Mouse (Mus musculus): ENCODE measurements around the gene Rere. TPM values are rescaled to one million over a fixed set of nuclear protein-coding genes. Genes with fewer than 3 reads are reported as not detected.
"Not testable (repeated sequence)": the region's sequence is repeated elsewhere in the genome, so short reads cannot be mapped to it uniquely, and the experiment has no call there.

Rere gene
- polyA plus RNA-seq, 1 experiment from 2014 or later: 29.5 TPM

- Histone ChIP-seq H3K27ac (ENCODE audit: poor library complexity, severe bottlenecking) (no peak overlapping the region), H3K4me2 (no peak overlapping the region), H3K9me3 (replicated peaks) (peaks cover 5% of the 10 kb centered on the region; the same call in 1 of the 2 replicates), H3K4me3 (no peak overlapping the region), H3K4me1 (replicated peaks) (peaks cover 38% of the 10 kb centered on the region), H3K36me3 (peaks cover 14% of the 10 kb centered on the region), H3K27me3 (replicated peaks) (no peaks in the 10 kb centered on the region), H3K9ac (no peak overlapping the region)
- no peak for ATAC-seq (ENCODE audit: insufficient number of reproducible peaks, low FRiP score)
- 89% methylated on average over 8 of the region's 8 CpGs for WGBS
These were observed 5.5 kb downstream of the Rere start for GRCm38 (mm10) chr4:150286980-150287379.

- H3K4me1 ChIP-seq (replicated peaks): peaks cover 38% of the 10 kb centered on the region
- H3K4me2 ChIP-seq; H3K27ac ChIP-seq (ENCODE audit: poor library complexity, severe bottlenecking); H3K9me3 ChIP-seq (replicated peaks); H3K4me3 ChIP-seq; ATAC-seq (ENCODE audit: insufficient number of reproducible peaks, low FRiP score); H3K27me3 ChIP-seq (replicated peaks); H3K9ac ChIP-seq: not testable (repeated sequence)
- 88% methylated on average over 1 of the region's 1 CpGs for WGBS
- peaks cover 17% of the 10 kb centered on the region for H3K36me3 ChIP-seq
These were observed 6.0 kb downstream of the Rere start for GRCm38 (mm10) chr4:150287463-150287862.

- Histone ChIP-seq H3K27me3 (replicated peaks) (no peaks in the 10 kb centered on the region), H3K4me1 (replicated peaks) (peaks cover 16% of the 10 kb centered on the region), H3K9me3 (replicated peaks) (peaks cover 5% of the 10 kb centered on the region; the same call in 1 of the 2 replicates), H3K27ac (ENCODE audit: poor library complexity, severe bottlenecking) (no peak overlapping the region), H3K4me2 (no peak overlapping the region), H3K4me3 (no peak overlapping the region), H3K36me3 (peaks cover 18% of the 10 kb centered on the region), H3K9ac (no peak overlapping the region)
- ATAC-seq (ENCODE audit: insufficient number of reproducible peaks, low FRiP score): no peak
- 91% methylated on average over 3 of the region's 3 CpGs for WGBS
These were observed 10.5 kb downstream of the Rere start for GRCm38 (mm10) chr4:150291900-150292299.

GRCm38 (mm10) chr4:150294870-150295269 is 13.4 kb downstream of the Rere start:
- Histone ChIP-seq H3K4me3 (no peak overlapping the region), H3K9me3 (replicated peaks) (peaks cover 5% of the 10 kb centered on the region; the same call in 1 of the 2 replicates), H3K27ac (ENCODE audit: poor library complexity, severe bottlenecking) (no peak overlapping the region), H3K4me1 (replicated peaks) (0 out of 2 replicates have a peak, but pooled peaks cover 4% of the 10 kb centered on the region), H3K36me3 (peaks cover 18% of the 10 kb centered on the region), H3K4me2 (no peak overlapping the region), H3K9ac (no peak overlapping the region), H3K27me3 (replicated peaks) (no peaks in the 10 kb centered on the region)
- WGBS: 89% methylated on average over 7 of the region's 7 CpGs
- ATAC-seq (ENCODE audit: insufficient number of reproducible peaks, low FRiP score): no peak

- no peak overlapping the region for H3K27ac ChIP-seq (ENCODE audit: poor library complexity, severe bottlenecking)
- ATAC-seq (ENCODE audit: insufficient number of reproducible peaks, low FRiP score): no peak
- H3K4me2 ChIP-seq: no peak overlapping the region
- H3K4me1 ChIP-seq (replicated peaks): peaks cover 7% of the 10 kb centered on the region; the same call in 1 of the 2 replicates
- 96% methylated on average over 7 of the region's 7 CpGs for WGBS
- H3K27me3 ChIP-seq (replicated peaks): no peaks in the 10 kb centered on the region
- no peak overlapping the region for H3K9ac ChIP-seq
- H3K36me3 ChIP-seq: peaks cover 14% of the 10 kb centered on the region
- peaks cover 5% of the 10 kb centered on the region; the same call in 1 of the 2 replicates for H3K9me3 ChIP-seq (replicated peaks)
- no peak overlapping the region for H3K4me3 ChIP-seq
These were observed 14.5 kb downstream of the Rere start for GRCm38 (mm10) chr4:150295966-150296365.

- Histone ChIP-seq H3K9me3 (replicated peaks) (no peaks in the 10 kb centered on the region), H3K27me3 (replicated peaks) (no peaks in the 10 kb centered on the region), H3K36me3 (no peaks in the 10 kb centered on the region), H3K27ac (ENCODE audit: poor library complexity, severe bottlenecking) (no peak overlapping the region), H3K4me3 (no peak overlapping the region), H3K4me1 (replicated peaks) (peaks cover 48% of the 10 kb centered on the region), H3K9ac (no peak overlapping the region), H3K4me2 (no peak overlapping the region)
- no peak for ATAC-seq (ENCODE audit: insufficient number of reproducible peaks, low FRiP score)
- 85% methylated on average over 8 of the region's 8 CpGs for WGBS
These were observed 21.3 kb downstream of the Rere start for GRCm38 (mm10) chr4:150302726-150303125.

GRCm38 (mm10) chr4:150306701-150307100 is 25.3 kb downstream of the Rere start:
- H3K4me1 ChIP-seq (replicated peaks): peaks cover 65% of the 10 kb centered on the region
- ATAC-seq (ENCODE audit: insufficient number of reproducible peaks, low FRiP score): no peak
- H3K9me3 ChIP-seq (replicated peaks): no peaks in the 10 kb centered on the region
- H3K27me3 ChIP-seq (replicated peaks): no peaks in the 10 kb centered on the region
- H3K27ac ChIP-seq (ENCODE audit: poor library complexity, severe bottlenecking): no peak overlapping the region
- WGBS: 58% methylated on average over 2 of the region's 2 CpGs
- H3K36me3 ChIP-seq: no peaks in the 10 kb centered on the region
- H3K4me3 ChIP-seq: no peak overlapping the region
- no peak overlapping the region for H3K4me2 ChIP-seq
- no peak overlapping the region for H3K9ac ChIP-seq

- no peak overlapping the region for H3K4me2 ChIP-seq
- no peaks in the 10 kb centered on the region for H3K27me3 ChIP-seq (replicated peaks)
- H3K9me3 ChIP-seq (replicated peaks): no peaks in the 10 kb centered on the region
- H3K27ac ChIP-seq (ENCODE audit: poor library complexity, severe bottlenecking): no peak overlapping the region
- peaks cover 69% of the 10 kb centered on the region for H3K4me1 ChIP-seq (replicated peaks)
- 95% methylated on average over 1 of the region's 1 CpGs for WGBS
- ATAC-seq (ENCODE audit: insufficient number of reproducible peaks, low FRiP score): no peak
- H3K4me3 ChIP-seq: no peak overlapping the region
- H3K36me3 ChIP-seq: no peaks in the 10 kb centered on the region
- H3K9ac ChIP-seq: no peak overlapping the region
These were observed 25.8 kb downstream of the Rere start for GRCm38 (mm10) chr4:150307226-150307625.

GRCm38 (mm10) chr4:150311431-150311830 is 30.0 kb downstream of the Rere start:
- Histone ChIP-seq H3K4me1 (replicated peaks) (peaks cover 67% of the 10 kb centered on the region), H3K9me3 (replicated peaks) (no peaks in the 10 kb centered on the region)

GRCm38 (mm10) chr4:150312646-150313045 is 31.2 kb downstream of the Rere start:
- Histone ChIP-seq H3K27me3 (replicated peaks) (no peaks in the 10 kb centered on the region), H3K9me3 (replicated peaks) (no peaks in the 10 kb centered on the region), H3K4me1 (replicated peaks) (peaks cover 57% of the 10 kb centered on the region), H3K4me3 (no peak overlapping the region), H3K4me2 (no peak overlapping the region), H3K27ac (ENCODE audit: poor library complexity, severe bottlenecking) (peak overlapping the region; percentile 76), H3K9ac (peak overlapping the region; percentile 36; the same call in 1 of the 2 replicates), H3K36me3 (no peaks in the 10 kb centered on the region)
- ATAC-seq (ENCODE audit: insufficient number of reproducible peaks, low FRiP score): no peak
- 86% methylated on average over 2 of the region's 2 CpGs for WGBS

More at GRCm38 (mm10) chr4:150311431-150311830, 30.0 kb downstream of the Rere start:
- H3K27me3 ChIP-seq (replicated peaks): no peaks in the 10 kb centered on the region
- H3K4me2 ChIP-seq: peak overlapping the region; percentile 36
- peak overlapping the region; percentile 88 for H3K27ac ChIP-seq (ENCODE audit: poor library complexity, severe bottlenecking)
- H3K36me3 ChIP-seq: no peaks in the 10 kb centered on the region
- no peak overlapping the region for H3K4me3 ChIP-seq
- no peak overlapping the region for H3K9ac ChIP-seq
- 34% methylated on average over 2 of the region's 2 CpGs for WGBS
- ATAC-seq (ENCODE audit: insufficient number of reproducible peaks, low FRiP score): no peak

- Histone ChIP-seq H3K27ac (ENCODE audit: poor library complexity, severe bottlenecking) (no peak overlapping the region), H3K4me3 (no peak overlapping the region), H3K36me3 (no peaks in the 10 kb centered on the region), H3K9ac (no peak overlapping the region), H3K4me2 (no peak overlapping the region), H3K9me3 (replicated peaks) (no peaks in the 10 kb centered on the region), H3K4me1 (replicated peaks) (peaks cover 57% of the 10 kb centered on the region), H3K27me3 (replicated peaks) (no peaks in the 10 kb centered on the region)
- ATAC-seq (ENCODE audit: insufficient number of reproducible peaks, low FRiP score): no peak
- 86% methylated on average over 19 of the region's 19 CpGs for WGBS
These were observed 33.9 kb downstream of the Rere start for GRCm38 (mm10) chr4:150315301-150315700.

- Histone ChIP-seq H3K4me1 (replicated peaks) (peaks cover 46% of the 10 kb centered on the region), H3K9ac (no peak overlapping the region), H3K4me2 (no peak overlapping the region), H3K36me3 (no peaks in the 10 kb centered on the region), H3K27ac (ENCODE audit: poor library complexity, severe bottlenecking) (no peak overlapping the region), H3K4me3 (no peak overlapping the region), H3K9me3 (replicated peaks) (no peaks in the 10 kb centered on the region), H3K27me3 (replicated peaks) (no peaks in the 10 kb centered on the region)
- WGBS: 70% methylated on average over 1 of the region's 1 CpGs
- ATAC-seq (ENCODE audit: insufficient number of reproducible peaks, low FRiP score): no peak
These were observed 35.1 kb downstream of the Rere start for GRCm38 (mm10) chr4:150316546-150316945.
